Mouse (Mus musculus) brain, embryonic 18.5 days (tissue): ENCODE results near the gene Hmgb3.
A peak's percentile ranks its signal among the peaks of the same experiment; 100 is the strongest.

Experiments
- DNase-seq: peaks from one replicate; pipeline ENCODE4 v3.0.0-alpha.2; 2012; ENCODE audit warnings: low read depth, low spot score

Hmgb3 gene

DNA sequence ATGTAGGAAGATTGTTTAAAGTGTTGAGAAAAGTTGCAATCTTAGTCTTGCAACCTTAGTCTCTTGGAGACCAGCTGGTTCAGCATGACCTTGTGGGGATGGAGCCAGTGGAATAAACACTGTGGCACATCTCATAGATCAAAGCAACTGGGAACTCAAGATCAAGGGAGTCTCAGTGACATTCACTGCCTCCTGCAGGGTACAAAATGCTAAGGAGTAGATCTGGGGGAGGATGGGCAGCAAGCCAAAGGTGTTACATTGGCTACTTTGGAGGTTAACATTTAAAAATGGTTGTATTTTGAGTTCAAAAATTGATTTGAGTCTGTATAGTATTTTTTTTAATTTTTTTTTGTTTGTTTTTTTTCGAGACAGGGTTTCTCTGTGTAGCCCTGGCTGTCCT, 33.5 kb downstream of the Hmgb3 start:
- DNase-seq: no peak

GRCm38 (mm10) chrX:71601052-71601611, 45.4 kb downstream of the Hmgb3 start:
- peak; percentile 8 for DNase-seq
